Mouse (Mus musculus) heart, postnatal 36 days (tissue): ENCODE data around the gene Cfl2. TPM values are rescaled to one million over a fixed set of nuclear protein-coding genes. Genes with fewer than 3 reads are reported as not detected.
A peak's percentile ranks its signal among the peaks of the same experiment; 100 is the strongest.
"Not testable (repeated sequence)": the region's sequence is repeated elsewhere in the genome, so short reads cannot be mapped to it uniquely, and the experiment has no call there.

Experiments
- DNase-seq, 2 experiments: peaks; one replicate each; pipeline ENCODE4 v3.0.0; 2021 to 2022
- intact Hi-C: fragments of 180-260 bp; cut with DNase I; formaldehyde crosslinking; loops from one replicate; pipeline ENCODE4 v1.15.1; 2025
- total RNA-seq, 2 experiments: library from RNA; stranded (reverse); gene quantifications; 2 replicates each; pipeline ENCODE4 v1.2.3; 2021

Cfl2 gene
- total RNA-seq = 100 to 1,000 TPM; 379 to 384 TPM

DNA sequence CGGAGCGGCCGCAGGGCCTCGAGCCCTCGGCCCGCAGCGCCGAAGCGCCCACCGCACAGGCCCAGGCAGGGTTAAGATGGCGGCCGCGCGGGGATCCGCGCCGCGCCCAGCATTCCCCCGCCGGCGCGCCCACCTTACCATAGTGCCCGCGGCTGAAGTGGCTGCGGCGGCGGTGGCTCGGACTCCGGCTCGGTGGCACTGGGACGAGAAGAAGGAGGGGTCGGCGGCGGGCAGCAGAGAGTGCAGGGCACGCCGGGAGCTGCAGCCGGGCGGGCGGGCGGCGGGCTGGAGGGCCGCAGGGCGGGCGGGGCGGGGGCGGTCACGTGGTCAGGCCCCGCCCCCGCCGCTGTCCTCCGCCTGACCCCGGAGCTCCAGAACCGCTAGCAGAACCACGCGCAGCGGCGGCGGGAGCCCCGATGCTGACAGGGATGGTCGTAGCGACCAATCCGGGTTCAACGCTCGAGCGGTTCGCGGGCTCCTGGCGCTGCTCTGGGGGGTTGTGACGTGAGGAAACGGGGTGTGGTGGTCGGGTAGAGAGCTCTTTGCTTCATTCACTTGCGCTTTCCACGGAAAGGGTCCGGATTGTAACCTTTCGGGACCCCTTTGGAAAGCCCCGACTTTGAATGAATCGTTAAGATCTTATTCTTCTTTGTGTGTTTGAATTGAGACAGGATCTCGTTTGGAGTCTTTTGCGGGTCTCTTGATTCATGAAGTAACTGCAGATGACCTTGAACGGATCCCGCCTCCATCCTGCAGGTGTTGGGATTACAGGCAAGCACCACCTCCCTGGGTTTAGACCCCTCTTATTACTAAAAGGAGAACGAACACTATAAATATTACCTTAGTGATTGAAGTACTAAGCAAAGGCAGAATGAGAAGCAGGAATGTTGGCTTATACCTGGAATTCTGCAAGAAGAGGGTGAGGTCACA, at the start of gene Cfl2:
Gene Cfl2 (minus strand): TSS at position 272 of the 930 bp plus-strand sequence.
- intact Hi-C loops = loop anchor here (2.0 kb wide), 3 partner anchors 14 to 68 kb away; partner anchors contain the start of gene Snx6
- DNase-seq = peak; percentile 82 to 86

DNA sequence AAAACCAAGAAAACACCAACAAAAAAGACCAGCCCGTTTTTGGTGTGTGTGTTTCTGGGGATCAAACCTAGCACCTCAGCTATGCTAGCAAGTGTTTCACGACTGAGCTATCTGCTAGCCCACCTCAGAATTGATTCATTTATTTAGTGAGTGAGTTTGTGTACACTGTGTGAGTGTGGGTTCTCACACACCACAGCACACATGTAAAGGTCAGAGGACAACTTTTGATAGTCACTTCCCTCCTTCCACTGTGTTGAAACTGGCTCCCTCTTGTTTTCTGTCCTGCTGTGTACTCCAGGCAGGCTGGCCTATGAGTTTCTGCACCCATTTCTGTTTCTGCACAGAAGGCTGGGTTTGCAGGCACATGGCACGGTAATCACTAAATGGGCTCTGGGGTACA, 47.7 kb upstream of the Cfl2 start:
- intact Hi-C loops = no loop called here
- DNase-seq = no peak

DNA sequence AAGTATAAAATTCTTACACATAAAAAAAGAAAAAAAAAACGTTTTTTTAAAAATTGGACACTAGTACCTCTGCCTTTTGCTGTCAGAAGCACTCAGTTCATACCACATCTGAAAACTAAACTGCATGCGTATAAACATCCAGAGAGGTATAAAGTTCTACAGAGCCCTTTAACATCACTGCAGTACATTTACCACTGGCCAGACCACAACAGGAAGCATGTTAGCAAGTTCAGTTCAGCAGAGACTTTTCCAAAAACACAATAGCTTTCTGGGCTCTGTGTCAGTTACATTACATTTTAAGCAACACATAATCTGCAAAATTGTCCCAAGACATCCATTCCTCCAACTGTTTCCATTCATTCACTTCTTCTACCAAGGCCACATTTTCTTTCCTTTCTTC, 29.9 kb upstream of the Cfl2 start:
- DNase-seq, intact Hi-C loops: not testable (repeated sequence)

DNA sequence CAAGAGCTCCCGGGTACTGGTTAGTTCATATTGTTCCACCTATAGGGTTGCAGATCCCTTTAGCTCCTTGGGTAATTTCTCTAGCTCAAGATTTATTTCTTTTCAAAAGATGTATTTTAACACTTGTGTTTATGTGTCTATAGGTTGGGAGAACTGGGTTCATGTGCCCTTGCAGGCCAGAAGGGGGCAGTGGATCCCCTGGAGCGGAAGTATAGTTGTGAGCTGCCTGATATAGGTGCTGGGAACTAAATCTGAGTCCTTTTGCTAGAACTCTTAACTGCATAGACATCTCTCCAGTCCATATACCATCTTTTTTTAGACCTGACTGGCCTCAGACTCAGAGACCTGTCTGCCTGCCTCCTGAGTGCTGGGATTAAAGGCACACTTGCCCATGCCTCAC, 27.7 kb upstream of the Cfl2 start:
- intact Hi-C loops = no loop called here
- no peak for DNase-seq

DNA sequence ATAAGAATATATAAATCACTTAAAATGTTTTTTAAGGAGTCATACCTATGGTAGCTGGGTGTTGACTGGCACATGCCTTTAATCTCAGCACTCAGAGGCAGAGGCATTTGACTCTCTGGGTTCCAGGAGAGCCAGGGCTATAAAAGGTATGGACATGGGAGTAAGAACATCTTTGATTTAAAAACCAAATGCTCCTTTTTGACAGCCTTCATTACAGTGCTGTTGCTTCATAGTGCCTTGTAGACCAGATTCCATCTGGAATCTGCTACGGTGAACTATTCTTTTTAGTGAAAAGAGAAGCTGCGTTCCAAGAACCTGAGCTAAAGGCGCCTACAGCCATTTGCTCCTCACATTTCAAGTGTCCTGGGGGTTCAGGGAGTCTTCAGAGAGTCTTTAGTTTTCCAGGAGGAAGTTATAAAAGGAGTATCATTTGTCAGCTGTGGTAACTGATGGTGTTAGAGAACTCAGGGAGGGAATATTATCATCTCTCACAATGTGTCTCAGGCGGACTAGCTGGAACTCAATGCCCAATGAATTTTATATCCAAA, 25.0 kb upstream of the Cfl2 start:
- no peak for DNase-seq
- intact Hi-C loops = no loop called here

DNA sequence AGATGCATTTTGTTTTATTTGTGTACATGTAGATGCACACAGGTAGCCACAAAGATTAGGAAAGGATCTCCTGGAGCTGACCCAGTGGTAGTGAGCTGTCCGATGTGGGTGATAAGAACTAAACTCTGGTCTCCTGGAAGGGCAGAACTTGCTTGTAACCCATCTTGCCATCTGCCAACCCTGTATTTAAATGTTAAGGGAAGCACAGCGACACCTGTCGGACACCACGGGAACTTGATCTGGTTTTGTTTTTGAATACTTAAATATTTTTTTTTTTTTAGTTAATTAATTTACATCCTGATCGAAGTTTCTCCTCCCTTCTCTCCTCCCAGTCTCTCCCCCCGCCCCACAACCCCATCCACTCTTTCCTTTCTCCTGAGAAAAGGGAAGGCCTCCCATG, 17.0 kb upstream of the Cfl2 start:
- DNase-seq = peak; percentile 70 to 78
- intact Hi-C loops = loop anchor here (1.0 kb wide), 1 partner anchor 49 kb away; no protein-coding TSS in a partner anchor

DNA sequence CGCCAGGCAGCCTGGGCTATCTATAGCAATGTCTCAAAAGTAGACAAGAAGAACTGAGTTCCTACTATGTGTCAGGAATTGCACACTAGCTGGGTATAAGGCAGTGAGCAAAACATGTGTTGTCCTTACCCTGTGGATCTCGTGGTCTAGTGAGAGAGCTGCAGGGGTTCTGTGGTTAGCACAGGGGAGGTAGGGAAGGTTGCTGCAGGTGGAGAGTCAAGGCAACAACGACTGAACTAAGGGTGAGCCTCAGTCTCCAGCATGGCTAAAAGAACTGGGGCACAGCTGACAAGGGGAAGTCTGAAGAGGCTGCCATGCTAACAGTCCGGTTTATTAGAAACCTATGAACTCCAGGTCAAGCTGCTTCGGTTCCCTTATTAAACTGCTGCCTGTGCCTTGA, 16.5 kb upstream of the Cfl2 start:
- intact Hi-C loops = loop anchor here (1.0 kb wide), 1 partner anchor 49 kb away; no protein-coding TSS in a partner anchor
- no peak for DNase-seq

DNA sequence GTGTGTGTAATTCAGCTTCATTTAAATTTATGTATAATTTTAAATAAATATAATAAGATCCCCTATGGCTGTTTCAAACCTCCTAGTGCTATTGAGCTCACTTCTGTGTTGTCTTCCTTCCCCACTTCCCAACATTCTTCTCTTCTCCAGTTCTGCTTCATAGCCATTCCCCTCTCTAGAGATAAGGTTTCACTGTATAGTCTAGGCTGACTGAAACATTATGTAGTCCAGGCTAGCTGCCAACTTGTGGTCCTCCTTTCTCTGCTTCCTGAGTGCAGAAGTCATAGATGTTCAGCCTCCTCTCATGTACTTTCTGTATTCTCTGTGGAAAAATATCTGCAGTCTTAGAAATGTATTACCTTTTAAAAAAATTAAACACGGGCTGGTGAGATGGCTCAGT, 15.2 kb upstream of the Cfl2 start:
- intact Hi-C loops = loop anchor here (2.0 kb wide), 1 partner anchor 15 kb away; the partner anchor contains the start of gene Cfl2
- no peak for DNase-seq

DNA sequence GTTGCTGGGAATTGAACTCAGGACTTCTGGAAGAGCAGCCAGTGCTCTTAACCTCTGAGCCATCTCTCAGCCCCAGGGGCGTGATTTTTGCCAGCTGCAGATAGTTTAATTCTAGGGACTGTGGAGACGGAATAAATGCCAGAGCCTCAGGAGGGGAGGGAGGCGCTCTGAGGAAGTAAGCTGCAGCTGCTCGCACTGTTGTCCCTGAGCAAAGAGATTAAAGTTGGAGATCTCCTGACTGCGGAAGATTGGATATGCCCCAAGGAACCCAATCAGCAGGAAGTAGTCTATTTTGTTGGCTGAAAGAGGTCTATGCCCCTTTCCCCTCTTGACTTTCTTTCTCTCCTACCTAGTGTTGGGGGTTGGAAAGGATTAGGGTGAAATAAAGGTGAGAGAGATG, 14.2 kb upstream of the Cfl2 start:
- intact Hi-C loops = loop anchor here (2.0 kb wide), 1 partner anchor 14 kb away; the partner anchor contains the start of gene Cfl2
- no peak for DNase-seq

DNA sequence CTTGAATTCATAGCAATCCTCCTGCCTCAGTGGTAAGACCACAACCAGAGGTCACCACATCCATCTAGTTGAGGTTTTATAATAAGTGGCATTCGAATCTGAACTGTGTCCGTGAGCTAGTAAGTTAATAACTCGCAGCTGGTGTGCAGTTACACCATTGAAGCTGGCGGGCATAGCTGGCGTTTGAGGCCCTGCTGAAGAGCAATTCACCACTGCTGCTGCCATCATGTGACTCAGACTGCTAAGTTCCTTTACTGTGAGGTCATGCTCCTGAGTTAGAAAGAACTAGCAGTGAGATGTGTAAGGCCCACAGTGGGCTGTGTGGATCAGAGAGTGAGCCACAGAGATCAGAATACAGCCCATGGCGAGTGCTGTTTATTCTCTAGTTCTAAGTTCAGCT, 12.0 kb upstream of the Cfl2 start:
- intact Hi-C loops = no loop called here
- peak; percentile 15 to 25 for DNase-seq

DNA sequence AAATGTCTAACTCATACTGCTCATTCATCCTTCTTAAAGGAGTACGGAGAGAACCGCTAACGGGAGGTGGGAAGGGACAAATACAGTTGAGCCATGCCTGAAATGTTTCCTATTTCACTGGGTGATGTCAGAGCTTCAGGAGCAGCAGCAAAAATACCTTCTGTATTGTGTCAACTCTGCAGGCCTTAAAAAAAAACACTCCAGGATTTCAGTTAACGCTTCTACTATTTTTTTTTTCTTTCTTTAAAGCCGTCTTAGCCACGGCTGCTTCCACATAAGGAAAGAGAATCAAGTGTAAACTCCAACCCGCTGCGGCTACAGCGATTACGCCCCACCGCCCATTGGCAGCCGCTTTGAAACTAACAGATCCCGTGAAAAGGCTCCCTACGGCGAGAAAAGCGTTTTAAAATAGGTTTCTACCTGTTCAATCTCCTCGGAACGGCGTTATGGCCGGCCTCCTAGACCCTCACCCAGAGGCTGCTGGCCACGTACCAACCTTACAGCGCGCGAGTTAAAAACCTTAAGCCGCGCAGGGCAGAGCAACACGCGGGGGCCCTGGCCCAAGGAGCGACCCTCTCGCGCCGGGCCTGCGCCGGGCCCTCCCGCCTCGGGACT, 579 bp downstream of the Cfl2 start:
- intact Hi-C loops = loop anchor here (2.0 kb wide), 3 partner anchors 15 to 67 kb away; partner anchors contain the start of gene Snx6
- peak in 1 of 2 experiments; percentile 63 for DNase-seq

DNA sequence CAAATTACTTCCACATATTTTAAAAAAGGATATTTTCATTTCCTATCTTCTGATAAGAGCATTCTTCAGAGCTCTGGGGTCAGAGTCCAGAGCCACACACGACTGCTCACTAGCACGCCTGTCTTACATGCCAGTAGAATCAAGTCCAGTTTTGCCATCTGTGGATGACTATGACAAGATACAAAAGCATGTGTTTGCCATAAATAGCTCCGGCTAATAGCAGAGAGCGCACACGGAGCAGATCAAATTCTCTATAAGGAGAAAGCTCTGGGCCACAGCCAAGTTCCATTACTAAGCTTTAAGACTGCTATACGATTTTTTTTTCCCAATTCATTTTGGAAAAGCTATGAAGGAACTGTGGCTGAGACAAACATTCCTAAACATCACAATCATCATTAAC, 3.1 kb downstream of the Cfl2 start:
- intact Hi-C loops = no loop called here
- no peak for DNase-seq

DNA sequence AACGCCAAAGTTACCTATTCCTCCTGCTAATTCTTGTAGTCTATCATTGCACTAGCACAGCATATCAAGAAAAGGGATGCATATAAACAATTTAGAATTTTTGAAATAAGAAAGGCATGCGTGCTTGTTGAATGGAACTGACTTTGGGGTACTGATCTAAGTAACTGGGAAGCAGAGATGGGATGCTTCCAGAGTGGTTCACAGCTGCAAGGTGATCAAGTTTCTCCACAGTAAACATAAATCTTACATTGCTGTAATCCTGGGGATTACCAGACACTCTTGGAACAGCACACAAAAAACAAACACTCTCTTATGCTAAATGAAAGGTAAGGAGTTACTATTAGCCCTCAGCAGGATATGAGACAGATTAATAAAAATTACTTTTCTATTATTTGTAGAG, 12.1 kb downstream of the Cfl2 start:
- intact Hi-C loops = no loop called here
- DNase-seq = no peak

DNA sequence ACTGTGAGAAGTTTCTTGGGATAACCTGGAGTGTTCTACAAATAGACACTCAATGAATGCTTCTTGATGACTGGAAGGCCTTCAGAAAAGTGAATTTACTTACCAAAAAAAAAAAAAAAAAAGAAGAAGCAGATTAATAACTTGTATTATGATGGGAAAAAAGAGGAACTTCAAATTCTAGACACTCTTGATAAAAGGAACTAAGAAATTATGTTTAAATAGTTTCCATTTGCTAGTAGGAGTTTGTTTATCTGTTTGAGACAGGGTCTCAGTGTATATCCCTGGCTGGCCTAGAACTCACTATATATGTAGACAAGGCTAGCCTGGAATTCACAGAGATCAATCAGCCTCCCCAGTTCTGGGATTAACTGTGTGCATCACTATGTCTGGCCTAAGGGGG, 18.3 kb downstream of the Cfl2 start:
- no peak for DNase-seq
- intact Hi-C loops = no loop called here

DNA sequence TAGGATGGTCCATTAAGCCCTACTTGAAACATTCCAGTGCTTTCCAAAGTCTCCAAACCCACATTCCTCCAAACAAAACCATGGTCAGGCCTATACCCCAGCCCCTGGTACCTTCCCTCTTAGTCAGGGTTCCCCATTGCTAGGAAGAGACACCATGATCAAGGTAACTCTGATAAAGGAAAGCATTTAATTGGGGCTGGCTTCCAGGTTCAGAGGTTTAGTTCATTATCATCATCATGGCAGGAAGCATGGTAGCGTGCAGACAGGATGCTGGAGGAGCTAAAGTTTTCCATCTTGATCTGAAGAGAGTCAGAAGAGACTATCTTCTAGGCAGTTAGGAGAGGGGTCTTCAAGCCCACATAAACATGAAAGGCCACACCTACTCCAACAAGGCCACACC, 21.1 kb downstream of the Cfl2 start:
- intact Hi-C loops = no loop called here
- no peak for DNase-seq

DNA sequence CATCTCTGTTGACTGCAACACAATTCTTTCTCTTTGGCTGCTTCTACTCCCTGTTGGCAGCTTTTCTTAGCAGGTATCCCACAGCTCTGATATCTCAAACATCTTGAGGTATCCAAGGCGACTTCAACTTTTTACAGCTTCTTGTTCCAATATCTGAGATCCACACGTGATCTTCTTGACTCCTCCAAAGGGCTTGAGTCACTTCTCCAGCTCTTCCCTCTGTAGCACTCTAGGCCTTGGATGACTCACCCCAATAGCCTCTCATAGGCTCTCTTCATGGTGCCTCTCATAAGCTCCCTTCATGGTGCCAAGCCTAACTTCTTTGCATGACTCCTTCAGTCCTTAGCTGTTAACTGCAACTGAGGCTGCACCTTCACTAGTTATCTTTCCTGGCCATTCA, 22.9 kb downstream of the Cfl2 start:
- no peak for DNase-seq
- intact Hi-C loops = no loop called here

DNA sequence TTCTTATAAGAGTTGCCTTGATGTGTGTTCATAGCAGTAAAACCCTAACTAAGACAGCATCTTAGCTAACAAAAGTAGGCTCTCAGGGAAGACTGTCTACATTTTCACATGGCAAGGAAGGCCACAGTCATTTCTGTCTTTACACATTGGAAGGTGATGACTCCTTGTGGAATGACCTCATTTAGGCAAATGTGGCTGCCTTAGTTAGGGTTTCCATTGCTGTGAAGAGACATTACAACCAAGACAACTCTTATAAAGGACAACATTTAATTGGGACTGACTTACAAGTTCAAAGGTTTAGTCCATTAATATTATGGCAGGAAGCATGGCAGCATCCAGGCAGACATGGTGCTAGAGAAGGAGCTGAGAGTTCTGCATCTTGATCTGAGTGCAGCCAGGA, 23.7 kb downstream of the Cfl2 start:
- intact Hi-C loops = no loop called here
- no peak for DNase-seq

DNA sequence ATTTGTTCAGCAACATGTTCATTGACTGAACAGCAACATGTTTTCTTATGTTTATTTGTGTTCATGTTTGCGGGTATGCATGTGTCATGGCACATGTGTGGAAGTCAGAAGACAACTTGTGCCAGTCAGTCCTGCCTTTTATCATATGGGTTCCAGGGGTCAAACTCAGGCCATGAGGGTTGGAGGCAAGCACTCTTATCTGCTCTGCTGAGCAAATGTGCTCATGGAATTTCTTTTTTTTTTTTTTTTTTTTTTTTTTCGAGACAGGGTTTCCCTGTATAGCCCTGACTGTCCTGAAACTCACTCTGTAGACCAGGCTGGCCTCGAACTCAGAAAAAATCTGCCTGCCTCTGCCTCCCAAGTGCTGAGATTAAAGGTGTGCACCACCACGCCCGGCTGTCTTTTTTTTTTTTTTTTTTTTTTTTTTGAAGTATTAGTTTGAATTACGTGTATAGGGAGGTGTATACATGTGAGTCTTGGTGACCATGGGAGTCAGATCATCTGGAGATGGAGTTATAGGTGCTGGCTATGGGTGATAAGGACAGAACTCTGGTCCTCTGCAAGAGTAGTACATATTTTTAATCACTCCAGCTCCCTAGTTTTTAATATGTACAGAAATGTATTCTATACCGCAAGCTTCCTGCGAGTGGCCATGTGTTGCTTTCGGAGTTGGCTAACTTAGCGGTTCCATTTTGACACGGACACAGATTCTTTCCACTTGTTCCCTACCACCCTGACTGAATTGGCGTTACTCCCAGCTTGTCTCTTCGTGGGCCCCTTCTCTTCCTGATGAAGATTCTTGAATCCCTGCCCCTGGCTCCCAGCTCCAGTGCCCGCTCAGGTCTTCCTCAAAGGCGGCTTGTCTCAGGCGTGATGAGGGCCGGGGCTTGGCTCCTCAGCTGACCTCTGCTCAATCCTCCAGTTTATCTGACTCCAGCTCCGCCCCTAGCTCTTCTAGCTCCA, 26.8 kb downstream of the Cfl2 start:
- intact Hi-C loops = loop anchor here (2.0 kb wide), 1 partner anchor 27 kb away; the partner anchor contains the start of gene Cfl2
- DNase-seq = peak; percentile 27 to 41

DNA sequence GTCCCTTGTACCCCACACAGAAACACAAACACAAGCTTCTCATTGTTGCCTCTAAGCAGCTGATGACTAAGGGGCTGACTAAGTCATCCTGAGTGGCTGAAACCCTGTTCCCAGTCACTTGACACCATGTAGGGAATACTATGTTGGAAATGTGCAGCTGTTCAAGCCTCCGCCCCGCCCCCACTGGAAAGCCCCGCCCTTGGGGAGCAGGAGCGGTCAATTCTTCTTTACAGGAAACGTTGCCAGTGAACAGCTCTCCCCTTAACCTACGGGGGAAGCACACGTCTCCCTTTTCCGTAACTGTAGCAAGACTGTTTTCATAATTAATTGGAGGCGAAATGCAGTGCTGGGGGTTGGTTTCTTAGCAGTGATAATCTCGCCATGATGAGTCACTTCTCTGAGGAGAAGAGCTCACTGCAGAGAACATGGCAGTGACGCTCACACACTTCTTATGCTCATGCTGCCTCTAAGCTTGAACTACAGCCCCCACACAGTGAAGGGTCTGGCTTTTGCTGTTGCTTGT, 27.7 kb downstream of the Cfl2 start:
- DNase-seq = peak; percentile 77 to 79
- intact Hi-C loops = loop anchor here (2.0 kb wide), 1 partner anchor 28 kb away; the partner anchor contains the start of gene Cfl2
